Mouse (Mus musculus) embryonic facial prominence, embryonic 12.5 days (tissue): ENCODE results near the gene Actl11. TPM values are rescaled to one million over a fixed set of nuclear protein-coding genes. Genes with fewer than 3 reads are reported as not detected.

Experiments used
- polyA plus RNA-seq: library from polyadenylated mRNA; unstranded; fragments of >200 nt; fragmentation: Nextera tagmentation; extraction: Ambion mirVana; gene quantifications from 2 replicates; pipeline ENCODE4 v1.2.1, GENCODE M21; 2016

Gene Actl11
- polyA plus RNA-seq, 1 experiment from 2014 or later = not detected

Other genes with a start within 250 kb of the Actl11 start
- gene Gnat1, start 248.8 kb upstream of the Actl11 start, polyA plus RNA-seq = 1.4 and 3.0 TPM in 2 replicates
- 52.4 and 53.1 TPM in 2 replicates for gene Sema3f, start 218.0 kb upstream of the Actl11 start, polyA plus RNA-seq
- gene Rbm5, start 157.5 kb upstream of the Actl11 start, polyA plus RNA-seq = 232 and 261 TPM in 2 replicates
- 103 and 110 TPM in 2 replicates for gene Rbm6, start 55.2 kb upstream of the Actl11 start, polyA plus RNA-seq
- gene Mon1a, start 40.3 kb upstream of the Actl11 start, polyA plus RNA-seq = 11.3 and 14.1 TPM in 2 replicates
- gene Mst1r, start 21.6 kb upstream of the Actl11 start, polyA plus RNA-seq = 2.8 and 3.6 TPM in 2 replicates
- gene Camkv, start 7.2 kb downstream of the Actl11 start, polyA plus RNA-seq = 7.0 and 7.5 TPM in 2 replicates
- 29.4 and 29.6 TPM in 2 replicates for gene Traip, start 21.7 kb downstream of the Actl11 start, polyA plus RNA-seq
- gene Uba7, start 47.0 kb downstream of the Actl11 start, polyA plus RNA-seq = 24.6 and 25.0 TPM in 2 replicates
- 8.8 and 11.0 TPM in 2 replicates for gene Gm20661, start 54.6 kb downstream of the Actl11 start, polyA plus RNA-seq
- 97.0 and 98.9 TPM in 2 replicates for gene Inka1, start 57.4 kb downstream of the Actl11 start, polyA plus RNA-seq
- 14.6 and 16.2 TPM in 2 replicates for gene Cdhr4, start 64.0 kb downstream of the Actl11 start, polyA plus RNA-seq
- gene Gm20662, start 67.9 kb downstream of the Actl11 start, polyA plus RNA-seq = 0.51 and 0.85 TPM in 2 replicates
- gene Ip6k1, start 74.0 kb downstream of the Actl11 start, polyA plus RNA-seq = 82.2 and 85.6 TPM in 2 replicates
- gene Gmppb, start 120.8 kb downstream of the Actl11 start, polyA plus RNA-seq = 25.1 and 28.8 TPM in 2 replicates
- 3.1 and 4.2 TPM in 2 replicates for gene Amigo3, start 124.7 kb downstream of the Actl11 start, polyA plus RNA-seq
- 0.29 and 0.31 TPM in 2 replicates for gene Mst1, start 152.0 kb downstream of the Actl11 start, polyA plus RNA-seq
- gene Rnf123, start 154.9 kb downstream of the Actl11 start, polyA plus RNA-seq = 34.5 and 38.2 TPM in 2 replicates
- 54.7 and 55.0 TPM in 2 replicates for gene Apeh, start 166.1 kb downstream of the Actl11 start, polyA plus RNA-seq